Mouse (Mus musculus) testis, adult 2 months (tissue): ENCODE results near the gene Wdr78.
A peak's percentile ranks its signal among the peaks of the same experiment; 100 is the strongest.

ENCODE experiments used
- CTCF ChIP-seq: fragments of 200-500 bp; IDR thresholded peaks from 2 replicates; pipeline ENCODE4 v1.5.1; 2012; ENCODE audit warnings: low read depth, mild to moderate bottlenecking, inconsistent platforms, low read length, moderate library complexity; ENCODE audit not compliant: control insufficient read depth, insufficient read depth, insufficient replicate concordance
- POLR2A ChIP-seq: fragments of 200-500 bp; IDR thresholded peaks from 2 replicates; pipeline ENCODE4 v1.6.1; 2012; ENCODE audit warnings: low read depth, mild to moderate bottlenecking, inconsistent platforms, low read length, moderate library complexity; ENCODE audit not compliant: control insufficient read depth

GRCm38 (mm10) chr4:103114184-103115111, at the start of gene Wdr78, which contains the start of gene Mier1:
- TF ChIP-seq POLR2A (peak; percentile 66), CTCF (no peak)
